ENCODE assay signal across 8 mouse cellular contexts in the genomic region with DNA sequence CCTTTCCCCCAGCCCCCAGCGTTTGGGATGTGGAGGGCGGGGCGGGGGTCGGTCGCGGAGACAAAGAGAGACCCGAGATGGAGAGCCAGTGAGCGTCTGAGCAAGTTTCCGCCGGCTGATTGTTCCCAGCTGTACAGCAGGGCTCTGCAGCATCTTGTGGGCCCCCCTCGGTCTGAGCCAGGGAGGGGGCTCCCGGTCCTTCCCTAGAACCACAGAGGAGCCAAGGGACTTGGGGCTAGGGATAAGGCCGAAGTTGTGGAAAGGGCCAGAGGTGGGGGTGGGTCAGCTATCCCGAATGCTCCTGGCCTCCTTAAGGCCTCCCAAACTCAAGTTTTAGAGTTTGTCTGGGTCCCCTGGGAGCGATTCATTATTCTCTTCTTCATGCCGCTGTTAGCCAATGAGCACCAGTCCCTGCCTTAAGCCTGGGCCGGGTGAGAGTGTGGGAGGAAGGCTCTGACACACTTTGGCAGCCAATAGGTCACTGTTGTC. TPM values are rescaled to one million over a fixed set of nuclear protein-coding genes. Genes with fewer than 3 reads are reported as not detected.
A peak's percentile ranks its signal among the peaks of the same experiment; 100 is the strongest.
DNase-seq lines count a peak whose midpoint lies in the region; ATAC-seq lines count a peak whose summit lies in the region.

No protein-coding gene starts in this region.

- H3K36me3 ChIP-seq in forebrain, embryonic 12.5 days (replicated peaks) = peaks cover 55% of the 10 kb centered on the region
- H3K36me3 ChIP-seq in intestine, embryonic 15.5 days = peaks cover 16% of the 10 kb centered on the region

- H3K4me1 ChIP-seq in forebrain, embryonic 12.5 days = peaks cover 26% of the 10 kb centered on the region
- H3K4me1 ChIP-seq in intestine, embryonic 15.5 days (replicated peaks) = peaks cover 12% of the 10 kb centered on the region

- under 1% methylated on average over 17 of the region's 17 CpGs for WGBS in forebrain, embryonic 12.5 days
- WGBS in intestine, embryonic 15.5 days = 3% methylated on average over 17 of the region's 17 CpGs

- peak; percentile 47 for ATAC-seq in forebrain, embryonic 12.5 days (ENCODE audit: low FRiP score)
- peak; percentile 59 for ATAC-seq in intestine, embryonic 15.5 days
- ATAC-seq in CD4-positive, CD25-positive, alpha-beta regulatory T cell, adult 4 months = no peak

- DNase-seq in adrenal gland, postnatal 14 days = peak; percentile 33
- DNase-seq in adrenal gland, postnatal 4 days (ENCODE audit: low spot score in 2 of 2) = no peak
- peak; percentile 50 for DNase-seq in lung, postnatal 14 days
- no peak for DNase-seq in thymus, adult 18-20 months
- no peak for DNase-seq in cerebellum, adult 11 months

- H3K27me3 ChIP-seq in forebrain, embryonic 12.5 days = no peaks in the 10 kb centered on the region
- no peaks in the 10 kb centered on the region for H3K27me3 ChIP-seq in intestine, embryonic 15.5 days (replicated peaks)

- peak overlapping the region; percentile 80 for H3K4me2 ChIP-seq in forebrain, embryonic 12.5 days
- peak overlapping the region; percentile 67 for H3K4me2 ChIP-seq in intestine, embryonic 15.5 days (replicated peaks)

- 0 out of 2 replicates have a peak, but pooled peaks cover 3% of the 10 kb centered on the region for H3K9me3 ChIP-seq in forebrain, embryonic 12.5 days
- no peaks in the 10 kb centered on the region for H3K9me3 ChIP-seq in intestine, embryonic 15.5 days

- H3K9ac ChIP-seq in forebrain, embryonic 12.5 days = peak overlapping the region; percentile 87
- H3K9ac ChIP-seq in intestine, embryonic 15.5 days = peak overlapping the region; percentile 75

- peak overlapping the region; percentile 82 for H3K27ac ChIP-seq in forebrain, embryonic 12.5 days
- peak overlapping the region; percentile 84 for H3K27ac ChIP-seq in intestine, embryonic 15.5 days

- H3K4me3 ChIP-seq in forebrain, embryonic 12.5 days (replicated peaks) = peak overlapping the region; percentile 77
- peak overlapping the region; percentile 61 for H3K4me3 ChIP-seq in intestine, embryonic 15.5 days (replicated peaks)

RNA-seq across cellular contexts. Expression of gene Mfap2, which starts 0.8 kb away (rescaled TPM):
- 26.0 and 28.6 TPM in 2 replicates for total RNA-seq in adrenal gland, postnatal 14 days (2021)
- 100 to 1,000 TPM in 1 of 2 experiments, 10 to 100 TPM in 1; 98.0 to 106 TPM for total RNA-seq in adrenal gland, postnatal 4 days (2021)
- polyA plus RNA-seq in forebrain, embryonic 12.5 days (2016; fragmentation: Nextera tagmentation; extraction: Ambion mirVana) = 250 and 275 TPM in 2 replicates
- polyA plus RNA-seq in intestine, embryonic 15.5 days (2015; fragmentation: Nextera tagmentation; extraction: Ambion mirVana) = 329 and 347 TPM in 2 replicates
- polyA plus RNA-seq in CD4-positive, CD25-positive, alpha-beta regulatory T cell, adult 4 months (2017; shearing (Covaris generic)) = not detected

RNA-seq across cellular contexts. Expression of gene Atp13a2, which starts 24.3 kb away (rescaled TPM):
- total RNA-seq in adrenal gland, postnatal 14 days (2021) = 28.7 and 37.1 TPM in 2 replicates
- 10 to 100 TPM; 58.8 to 63.5 TPM for total RNA-seq in adrenal gland, postnatal 4 days (2021)
- 75.5 and 82.3 TPM in 2 replicates for polyA plus RNA-seq in forebrain, embryonic 12.5 days (2016; fragmentation: Nextera tagmentation; extraction: Ambion mirVana)
- 29.8 and 35.7 TPM in 2 replicates for polyA plus RNA-seq in intestine, embryonic 15.5 days (2015; fragmentation: Nextera tagmentation; extraction: Ambion mirVana)
- 1 to 10 TPM; 4.0 to 5.9 TPM for polyA plus RNA-seq in CD4-positive, CD25-positive, alpha-beta regulatory T cell, adult 4 months (2017; shearing (Covaris generic))

RNA-seq across cellular contexts. Expression of gene Crocc, which starts 49.4 kb away (rescaled TPM):
- total RNA-seq in adrenal gland, postnatal 14 days (2021) = 7.1 and 9.8 TPM in 2 replicates
- 10 to 100 TPM; 16.3 to 24.0 TPM for total RNA-seq in adrenal gland, postnatal 4 days (2021)
- polyA plus RNA-seq in forebrain, embryonic 12.5 days (2016; fragmentation: Nextera tagmentation; extraction: Ambion mirVana) = 15.4 and 17.4 TPM in 2 replicates
- 4.0 and 4.7 TPM in 2 replicates for polyA plus RNA-seq in intestine, embryonic 15.5 days (2015; fragmentation: Nextera tagmentation; extraction: Ambion mirVana)
- polyA plus RNA-seq in CD4-positive, CD25-positive, alpha-beta regulatory T cell, adult 4 months (2017; shearing (Covaris generic)) = 1 to 10 TPM in 1 of 2 experiments, not detected in 1; 1.4 TPM

RNA-seq across cellular contexts. Expression of gene Sdhb, which starts 50.0 kb away (rescaled TPM):
- 699 and 754 TPM in 2 replicates for total RNA-seq in adrenal gland, postnatal 14 days (2021)
- 100 to 1,000 TPM; 271 to 305 TPM for total RNA-seq in adrenal gland, postnatal 4 days (2021)
- polyA plus RNA-seq in forebrain, embryonic 12.5 days (2016; fragmentation: Nextera tagmentation; extraction: Ambion mirVana) = 380 and 396 TPM in 2 replicates
- 539 and 577 TPM in 2 replicates for polyA plus RNA-seq in intestine, embryonic 15.5 days (2015; fragmentation: Nextera tagmentation; extraction: Ambion mirVana)
- polyA plus RNA-seq in CD4-positive, CD25-positive, alpha-beta regulatory T cell, adult 4 months (2017; shearing (Covaris generic)) = 100 to 1,000 TPM; 250 to 293 TPM

Comparison
In these comparisons a context has a peak if more than half of its experiments do, and no peak if none do; other contexts are left out.
1. DNase-seq: peak in adrenal gland, postnatal 14 days (single experiment) and lung, postnatal 14 days (single experiment); none in adrenal gland, postnatal 4 days (0 of 2), thymus, adult 18-20 months (0 of 2) and cerebellum, adult 11 months (single experiment).
2. RNA of gene Mfap2, which starts 0.8 kb away (polyA plus RNA-seq): 329 to 347 TPM in intestine, embryonic 15.5 days and 250 to 275 TPM in forebrain, embryonic 12.5 days; not detected in CD4-positive, CD25-positive, alpha-beta regulatory T cell, adult 4 months; every median in the first group is over 100 times any median in the second.